Mouse (Mus musculus): Measurements from ENCODE around the gene Ccdc157.

DNA sequence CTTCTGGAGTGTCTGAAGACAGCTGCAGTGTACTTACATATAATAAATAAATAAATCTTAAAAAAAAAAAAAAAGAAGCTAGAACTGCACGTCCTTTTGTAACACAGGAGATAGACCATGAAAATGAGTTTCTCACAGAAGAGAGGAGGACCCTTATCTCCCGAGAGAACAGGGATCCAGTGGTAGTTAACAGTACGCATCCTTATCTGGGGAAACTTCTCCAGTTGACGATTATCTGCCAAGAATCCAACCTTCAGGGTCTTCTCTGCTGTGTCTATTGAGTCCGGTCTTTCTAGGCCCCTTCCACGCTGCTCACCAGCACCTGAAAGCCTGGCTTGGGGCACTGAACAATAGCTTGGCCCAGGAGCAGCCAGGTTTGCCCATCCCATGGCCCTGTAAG is 46.1 kb downstream of the Ccdc157 start:
- TF ChIP-seq CTCF (IDR thresholded peaks at IDR 0.05; ENCODE audit: low read depth, low read length): no peak
- TF ChIP-seq GATA1 (IDR thresholded peaks at IDR 0.05; ENCODE audit: borderline replicate concordance, low read length): no peak
- TF ChIP-seq TAL1 (conservative IDR thresholded peaks at IDR 0.05; ENCODE audit: low read depth, low read length): no peak
- no peak for TF ChIP-seq POLR2AphosphoS5 (IDR thresholded peaks at IDR 0.05; ENCODE audit: insufficient replicate concordance, low read depth, low read length)
